Mouse (Mus musculus) liver, adult 2 months (tissue): Measurements from ENCODE around the gene Nxf1. TPM values are rescaled to one million over a fixed set of nuclear protein-coding genes. Genes with fewer than 3 reads are reported as not detected.

Source experiments
- DNase-seq: peaks from one replicate; pipeline ENCODE4 v3.0.0-alpha.2; 2011; ENCODE audit warnings: low read depth, low spot score; ENCODE audit errors: extremely low read depth
- H3K27ac ChIP-seq: fragments of 200-500 bp; replicated peaks from 2 replicates; pipeline ENCODE4 v1.5.1; 2012; ENCODE audit warnings: low read depth, mild to moderate bottlenecking, control low read depth, inconsistent platforms, low read length; ENCODE audit not compliant: insufficient read depth
- H3K27me3 ChIP-seq: fragments of 200-500 bp; 2 replicates; pipeline ENCODE4 v1.6.1; 2012; ENCODE audit warnings: mild to moderate bottlenecking, moderate library complexity, low read length, inconsistent platforms; ENCODE audit not compliant: control insufficient read depth, insufficient read depth
- H3K36me3 ChIP-seq: fragments of 200-500 bp; 2 replicates; pipeline ENCODE4 v1.6.1; 2012; ENCODE audit warnings: low read length, inconsistent platforms; ENCODE audit not compliant: control insufficient read depth, insufficient read depth
- H3K4me1 ChIP-seq: fragments of 200-500 bp; 2 replicates; pipeline ENCODE4 v1.6.1; 2011; ENCODE audit warnings: low read length; ENCODE audit not compliant: control insufficient read depth, insufficient read depth
- H3K4me3 ChIP-seq: fragments of 200-500 bp; 2 replicates; pipeline ENCODE4 v1.5.1; 2011; ENCODE audit warnings: low read depth, mild to moderate bottlenecking, control low read depth, low read length, moderate library complexity; ENCODE audit not compliant: insufficient read depth
- H3K79me2 ChIP-seq: fragments of 200-500 bp; 2 replicates; pipeline ENCODE4 v1.6.1; 2012; ENCODE audit warnings: inconsistent platforms, mild to moderate bottlenecking, low read length, moderate library complexity; ENCODE audit not compliant: control insufficient read depth, insufficient read depth
- H3K9ac ChIP-seq: fragments of 200-500 bp; 2 replicates; pipeline ENCODE4 v1.6.1; 2012; ENCODE audit warnings: low read depth, mild to moderate bottlenecking, control low read depth, inconsistent platforms, low read length
- CTCF ChIP-seq: fragments of 200-500 bp; IDR thresholded peaks from 2 replicates; pipeline ENCODE4 v1.5.1; 2011; ENCODE audit warnings: low read depth, low read length, control low read depth
- POLR2A ChIP-seq: fragments of 200-500 bp; IDR thresholded peaks from 2 replicates; pipeline ENCODE4 v1.6.1; 2011; ENCODE audit warnings: low read length, control low read depth; ENCODE audit not compliant: insufficient read depth; ENCODE audit errors: extremely low read depth
- WGBS: fragments of 180-500 bp; shearing (Covaris S2); methylation state at CpG from one replicate; pipeline ENCODE4 v1.1.7; 2018; 5-methylcytosine and 5-hydroxymethylcytosine counted together
- polyA plus RNA-seq: library from polyadenylated mRNA; depleted of rRNA; stranded (reverse); fragments of >200 nt; gene quantifications from 2 replicates; pipeline ENCODE4 v1.2.3, GENCODE M21; 2012
- total RNA-seq: library from RNA; depleted of rRNA; stranded (reverse); fragments of >200 nt; gene quantifications from 2 replicates; pipeline ENCODE4 v1.2.3, GENCODE M21; 2014

The Nxf1 gene
- total and polyA plus RNA-seq, 2 experiments = 16.2 to 43.1 TPM

DNA sequence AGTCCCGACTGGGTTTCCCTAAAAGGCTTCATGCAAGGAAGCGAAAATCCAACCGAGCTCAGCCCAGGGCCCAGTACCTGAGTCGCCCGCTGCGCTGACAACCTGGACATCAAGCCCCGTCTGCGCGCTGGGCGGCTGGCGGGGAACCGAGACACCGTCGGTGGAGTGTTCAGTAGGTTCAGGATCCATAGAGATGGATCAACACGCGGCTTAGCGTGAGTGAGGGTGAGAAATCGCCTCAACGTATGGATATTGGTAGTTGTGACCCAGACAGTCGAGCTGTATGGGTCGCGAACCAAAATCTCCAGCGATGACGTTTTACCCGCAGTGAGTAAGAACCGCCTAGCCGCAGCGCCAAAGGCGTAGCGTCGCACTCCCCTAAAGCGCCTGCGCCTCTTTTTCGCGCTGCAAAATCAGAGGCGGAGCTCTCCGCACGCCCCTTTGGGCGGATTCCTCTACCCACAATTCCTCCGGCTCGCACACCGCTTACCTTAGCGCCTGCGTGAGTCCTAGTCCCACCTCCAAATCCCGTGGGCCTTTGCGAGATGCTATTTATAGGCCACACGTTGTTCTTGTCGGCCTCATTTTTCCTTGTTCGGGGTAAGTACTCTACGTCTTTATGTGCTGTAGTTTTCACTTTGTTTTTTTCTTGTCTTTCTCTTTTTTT lies 33.8 kb upstream of the Nxf1 start, which contains the start of gene Slc3a2:
Gene Slc3a2 (minus strand): TSS at position 463 of the 667 bp plus-strand sequence.
- Histone ChIP-seq H3K4me1 (peaks cover 9% of the 10 kb centered on the region; the same call in 1 of the 2 replicates), H3K9ac (peak within 1 kb of the TSS; percentile 91), H3K4me3 (peak within 1 kb of the TSS; percentile 90), H3K27me3 (no peaks in the 10 kb centered on the region), H3K79me2 (no peaks in the 10 kb centered on the region), H3K27ac (peak within 1 kb of the TSS; percentile 76), H3K36me3 (peaks cover 31% of the 10 kb centered on the region)
- DNase-seq = peak; percentile 97
- no peak for TF ChIP-seq CTCF
- TF ChIP-seq POLR2A = peak; percentile 56
- under 1% methylated on average over 50 of the region's 50 CpGs for WGBS

DNA sequence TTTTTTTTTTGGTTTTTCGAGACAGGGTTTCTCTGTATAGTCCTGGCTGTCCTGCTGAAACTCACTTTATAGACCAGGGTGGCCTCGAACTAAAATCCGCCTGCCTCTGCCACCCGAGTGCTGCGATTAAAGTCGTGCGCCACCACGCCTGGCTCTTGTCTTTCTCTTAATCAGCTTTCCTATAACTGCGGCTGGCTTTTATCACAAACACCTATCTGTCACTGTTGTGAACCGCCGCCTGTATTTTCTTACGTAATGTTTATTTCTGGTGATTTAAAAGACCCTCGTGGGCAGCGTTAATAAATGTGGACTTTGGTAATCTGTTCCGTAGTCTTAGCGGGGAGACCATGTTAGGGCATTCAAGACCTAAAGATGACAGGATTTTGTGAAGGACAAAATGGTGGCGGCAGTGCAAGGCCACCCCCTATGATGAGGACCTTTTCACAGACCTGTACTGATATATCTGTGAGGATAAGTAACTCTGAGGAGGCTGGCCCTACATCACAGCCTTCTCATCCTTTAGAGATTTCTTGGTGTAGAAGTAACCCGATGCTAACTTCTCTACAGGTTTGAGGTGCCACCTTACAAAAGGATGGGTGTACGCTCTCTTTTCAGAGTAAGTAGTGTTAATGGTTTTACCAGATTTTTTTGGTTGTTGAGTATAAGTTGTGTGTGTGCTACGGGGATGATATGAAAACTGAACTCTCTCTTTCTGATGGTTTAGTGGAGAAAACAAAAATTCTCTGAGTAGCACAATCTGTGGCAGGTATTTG lies 33.1 kb upstream of the Nxf1 start:
- Histone ChIP-seq H3K4me3 (peak overlapping the region; percentile 81), H3K79me2 (no peaks in the 10 kb centered on the region), H3K27me3 (no peaks in the 10 kb centered on the region), H3K36me3 (peaks cover 31% of the 10 kb centered on the region), H3K27ac (peak overlapping the region; percentile 67), H3K9ac (peak overlapping the region; percentile 91), H3K4me1 (peaks cover 9% of the 10 kb centered on the region; the same call in 1 of the 2 replicates)
- WGBS = 1% methylated on average over 20 of the region's 20 CpGs
- TF ChIP-seq POLR2A (no peak), CTCF (no peak)
- DNase-seq = no peak

- Histone ChIP-seq H3K79me2 (no peaks in the 10 kb centered on the region), H3K4me3 (peak overlapping the region; percentile 81; the same call in 1 of the 2 replicates), H3K4me1 (peaks cover 9% of the 10 kb centered on the region; the same call in 1 of the 2 replicates), H3K27ac (no peak overlapping the region), H3K27me3 (no peaks in the 10 kb centered on the region), H3K36me3 (peaks cover 31% of the 10 kb centered on the region), H3K9ac (peak overlapping the region; percentile 46)
- WGBS = 8% methylated on average over 2 of the region's 2 CpGs
- TF ChIP-seq POLR2A (no peak), CTCF (no peak)
- no peak for DNase-seq
Observed at GRCm38 (mm10) chr19:8724392-8724791, 32.5 kb upstream of the Nxf1 start.

GRCm38 (mm10) chr19:8725081-8725613 lies 31.7 kb upstream of the Nxf1 start:
- Histone ChIP-seq H3K27ac (no peak overlapping the region), H3K9ac (no peak overlapping the region), H3K27me3 (no peaks in the 10 kb centered on the region), H3K4me3 (no peak overlapping the region), H3K79me2 (no peaks in the 10 kb centered on the region), H3K36me3 (peaks cover 31% of the 10 kb centered on the region), H3K4me1 (peaks cover 9% of the 10 kb centered on the region; the same call in 1 of the 2 replicates)
- TF ChIP-seq CTCF (no peak), POLR2A (no peak)
- no peak for DNase-seq
- 70% methylated on average over 4 of the region's 4 CpGs for WGBS

- Histone ChIP-seq H3K27me3 (no peaks in the 10 kb centered on the region), H3K27ac (no peak overlapping the region), H3K4me3 (no peak overlapping the region), H3K4me1 (peaks cover 9% of the 10 kb centered on the region; the same call in 1 of the 2 replicates), H3K9ac (no peak overlapping the region), H3K79me2 (no peaks in the 10 kb centered on the region), H3K36me3 (peaks cover 31% of the 10 kb centered on the region)
- DNase-seq = no peak
- 87% methylated on average over 3 of the region's 3 CpGs for WGBS
- TF ChIP-seq CTCF = no peak
- TF ChIP-seq POLR2A = no peak
Observed at GRCm38 (mm10) chr19:8726609-8727390, 30.1 kb upstream of the Nxf1 start.
